Mouse (Mus musculus) limb, embryonic 12.5 days (tissue): Measurements from ENCODE around the gene A630089N07Rik. TPM values are rescaled to one million over a fixed set of nuclear protein-coding genes. Genes with fewer than 3 reads are reported as not detected.
"Not testable (repeated sequence)": the region's sequence is repeated elsewhere in the genome, so short reads cannot be mapped to it uniquely, and the experiment has no call there.

Experiments
- ATAC-seq: fragments of 200-750 bp; cut with Nextera tagmentation; 2 replicates; pipeline ENCODE4 v1.8.0; 2017; ENCODE audit warnings: low read depth, moderate TSS enrichment; ENCODE audit not compliant: insufficient number of reproducible peaks, insufficient read depth, low FRiP score, low TSS enrichment
- H3K27ac ChIP-seq: fragments of 300-500 bp; sonication (generic); 2 replicates; pipeline ENCODE4 v1.5.1; 2016; ENCODE audit warnings: mild to moderate bottlenecking, moderate library complexity
- H3K27me3 ChIP-seq: fragments of 300-500 bp; sonication (generic); 2 replicates; pipeline ENCODE4 v1.6.1; 2016; ENCODE audit warnings: mild to moderate bottlenecking, moderate library complexity
- H3K36me3 ChIP-seq: fragments of 300-500 bp; sonication (generic); 2 replicates; pipeline ENCODE4 v1.6.1; 2016; ENCODE audit warnings: mild to moderate bottlenecking, moderate library complexity
- H3K4me1 ChIP-seq: fragments of 300-500 bp; sonication (generic); replicated peaks from 2 replicates; pipeline ENCODE4 v1.6.1; 2016
- H3K4me2 ChIP-seq: fragments of 300-500 bp; sonication (generic); 2 replicates; pipeline ENCODE4 v1.6.1; 2016; ENCODE audit warnings: mild to moderate bottlenecking, moderate library complexity
- H3K4me3 ChIP-seq: fragments of 300-500 bp; sonication (generic); replicated peaks from 2 replicates; pipeline ENCODE4 v1.5.1; 2016; ENCODE audit warnings: mild to moderate bottlenecking
- H3K9ac ChIP-seq: fragments of 300-500 bp; sonication (generic); replicated peaks from 2 replicates; pipeline ENCODE4 v1.6.1; 2016; ENCODE audit warnings: mild to moderate bottlenecking, moderate library complexity
- H3K9me3 ChIP-seq: fragments of 300-500 bp; sonication (generic); 2 replicates; pipeline ENCODE4 v1.6.1; 2016; ENCODE audit warnings: mild to moderate bottlenecking, moderate library complexity
- WGBS: fragments of 180-500 bp; shearing (Covaris S2); methylation state at CpG from one replicate; pipeline ENCODE4 v1.1.7; 2016; 5-methylcytosine and 5-hydroxymethylcytosine counted together
- polyA plus RNA-seq: library from polyadenylated mRNA; unstranded; fragments of >200 nt; fragmentation: Nextera tagmentation; extraction: Ambion mirVana; gene quantifications from 2 replicates; pipeline ENCODE4 v1.2.1, GENCODE M21; 2016

A630089N07Rik gene
- 27.9 and 33.0 TPM in 2 replicates for polyA plus RNA-seq

- Histone ChIP-seq H3K36me3 (peaks cover 15% of the 10 kb centered on the region), H3K9ac (peak within 1 kb of the TSS; percentile 72), H3K27ac (peak within 1 kb of the TSS; percentile 90), H3K9me3 (peaks cover 12% of the 10 kb centered on the region), H3K4me2 (peak within 1 kb of the TSS; percentile 66), H3K4me3 (peak within 1 kb of the TSS; percentile 71)
- ATAC-seq: peak; percentile 97
- under 1% methylated on average over 25 of the region's 25 CpGs for WGBS
- not testable (repeated sequence) for H3K27me3 ChIP-seq, H3K4me1 ChIP-seq
Measured at GRCm38 (mm10) chr16:98081889-98082818, at the start of gene A630089N07Rik. A630089N07Rik (minus strand) TSS chr16:98082450.

- Histone ChIP-seq H3K9me3 (peaks cover 10% of the 10 kb centered on the region), H3K36me3 (no peaks in the 10 kb centered on the region), H3K4me1 (no peaks in the 10 kb centered on the region), H3K4me3 (no peak overlapping the region), H3K27me3 (no peaks in the 10 kb centered on the region), H3K9ac (no peak overlapping the region), H3K27ac (no peak overlapping the region), H3K4me2 (no peak overlapping the region)
- WGBS: 97% methylated on average over 11 of the region's 11 CpGs
- ATAC-seq: no peak
Measured at GRCm38 (mm10) chr16:98107109-98107508, 24.9 kb upstream of the A630089N07Rik start.

- not testable (repeated sequence) for H3K4me1 ChIP-seq, H3K27me3 ChIP-seq
- peak overlapping the region; percentile 72 for H3K9ac ChIP-seq
- 4% methylated on average over 9 of the region's 9 CpGs for WGBS
- peaks cover 21% of the 10 kb centered on the region for H3K36me3 ChIP-seq
- peak overlapping the region; percentile 66 for H3K4me2 ChIP-seq
- H3K9me3 ChIP-seq: peaks cover 16% of the 10 kb centered on the region
- peak overlapping the region; percentile 90 for H3K27ac ChIP-seq
- peak; percentile 73 for ATAC-seq
- peak overlapping the region; percentile 71 for H3K4me3 ChIP-seq
Measured at GRCm38 (mm10) chr16:98081550-98081888, 731 bp downstream of the A630089N07Rik start.

- ATAC-seq, H3K4me1 ChIP-seq, H3K27me3 ChIP-seq: not testable (repeated sequence)
- H3K9me3 ChIP-seq: peaks cover 16% of the 10 kb centered on the region
- 95% methylated on average over 1 of the region's 1 CpGs for WGBS
- peak overlapping the region; percentile 72 for H3K9ac ChIP-seq
- peak overlapping the region; percentile 71 for H3K4me3 ChIP-seq
- peaks cover 21% of the 10 kb centered on the region for H3K36me3 ChIP-seq
- peak overlapping the region; percentile 90; the same call in 1 of the 2 replicates for H3K27ac ChIP-seq
- H3K4me2 ChIP-seq: peak overlapping the region; percentile 66
Measured at GRCm38 (mm10) chr16:98081140-98081539, 1.1 kb downstream of the A630089N07Rik start.

- H3K36me3 ChIP-seq: peaks cover 23% of the 10 kb centered on the region
- peaks cover 23% of the 10 kb centered on the region for H3K9me3 ChIP-seq
- ATAC-seq, H3K27me3 ChIP-seq, H3K4me1 ChIP-seq, H3K4me3 ChIP-seq, H3K9ac ChIP-seq, H3K4me2 ChIP-seq, H3K27ac ChIP-seq: not testable (repeated sequence)
- 98% methylated on average over 3 of the region's 3 CpGs for WGBS
Measured at GRCm38 (mm10) chr16:98079382-98079781, 2.9 kb downstream of the A630089N07Rik start.

GRCm38 (mm10) chr16:98041676-98042075 lies 40.6 kb downstream of the A630089N07Rik start:
- Histone ChIP-seq H3K4me1 (no peaks in the 10 kb centered on the region), H3K27me3 (no peaks in the 10 kb centered on the region), H3K9me3 (peaks cover 33% of the 10 kb centered on the region), H3K4me3 (no peak overlapping the region), H3K27ac (no peak overlapping the region), H3K9ac (no peak overlapping the region), H3K36me3 (peaks cover 29% of the 10 kb centered on the region), H3K4me2 (no peak overlapping the region)
- ATAC-seq: no peak
- WGBS: 83% methylated on average over 2 of the region's 2 CpGs

- WGBS: 97% methylated on average over 2 of the region's 2 CpGs
- H3K36me3 ChIP-seq: peaks cover 18% of the 10 kb centered on the region; the same call in 1 of the 2 replicates
- H3K9ac ChIP-seq, ATAC-seq, H3K27me3 ChIP-seq, H3K27ac ChIP-seq, H3K4me2 ChIP-seq, H3K4me3 ChIP-seq, H3K4me1 ChIP-seq: not testable (repeated sequence)
- peaks cover 31% of the 10 kb centered on the region for H3K9me3 ChIP-seq
Measured at GRCm38 (mm10) chr16:98034971-98035370, 47.3 kb downstream of the A630089N07Rik start.

- Histone ChIP-seq H3K9me3 (peaks cover 45% of the 10 kb centered on the region), H3K36me3 (peaks cover 13% of the 10 kb centered on the region; the same call in 1 of the 2 replicates)
- not testable (repeated sequence) for H3K4me1 ChIP-seq, ATAC-seq, H3K4me3 ChIP-seq, H3K4me2 ChIP-seq, H3K27me3 ChIP-seq, H3K9ac ChIP-seq, H3K27ac ChIP-seq
- WGBS: 82% methylated on average over 8 of the region's 8 CpGs
Measured at GRCm38 (mm10) chr16:98026186-98026585, 56.1 kb downstream of the A630089N07Rik start.

- no peak overlapping the region for H3K27ac ChIP-seq
- H3K9ac ChIP-seq: no peak overlapping the region
- peaks cover 24% of the 10 kb centered on the region for H3K36me3 ChIP-seq
- no peak overlapping the region for H3K4me3 ChIP-seq
- ATAC-seq: no peak
- no peaks in the 10 kb centered on the region for H3K4me1 ChIP-seq
- peaks cover 51% of the 10 kb centered on the region for H3K9me3 ChIP-seq
- no peak overlapping the region for H3K4me2 ChIP-seq
- no peaks in the 10 kb centered on the region for H3K27me3 ChIP-seq
- WGBS: 70% methylated on average over 2 of the region's 2 CpGs
Measured at GRCm38 (mm10) chr16:98022657-98023345, 59.4 kb downstream of the A630089N07Rik start.

- Histone ChIP-seq H3K4me2 (no peak overlapping the region), H3K4me3 (no peak overlapping the region), H3K27me3 (no peaks in the 10 kb centered on the region), H3K9ac (no peak overlapping the region), H3K4me1 (no peaks in the 10 kb centered on the region), H3K9me3 (peaks cover 56% of the 10 kb centered on the region), H3K27ac (no peak overlapping the region), H3K36me3 (peaks cover 31% of the 10 kb centered on the region)
- 90% methylated on average over 3 of the region's 3 CpGs for WGBS
- ATAC-seq: no peak
Measured at GRCm38 (mm10) chr16:98022081-98022480, 60.2 kb downstream of the A630089N07Rik start.

- Histone ChIP-seq H3K4me3 (peak overlapping the region; percentile 61), H3K27ac (peak overlapping the region; percentile 29; the same call in 1 of the 2 replicates), H3K9ac (peak overlapping the region; percentile 55; the same call in 1 of the 2 replicates), H3K4me2 (peak overlapping the region; percentile 61)
- not testable (repeated sequence) for H3K36me3 ChIP-seq, H3K27me3 ChIP-seq, H3K9me3 ChIP-seq, H3K4me1 ChIP-seq
- ATAC-seq: peak; percentile 73; the same call in 1 of the 2 replicates
- WGBS: 2% methylated on average over 8 of the region's 8 CpGs
Measured at GRCm38 (mm10) chr16:97997383-97997731, 84.9 kb downstream of the A630089N07Rik start.
